Mouse (Mus musculus): ENCODE measurements around the gene Sorl1.

- TF ChIP-seq CTCF (IDR thresholded peaks at IDR 0.05; ENCODE audit: low read depth) (no peak), EP300 (IDR thresholded peaks at IDR 0.05; ENCODE audit: low read depth) (no peak)
Observed at GRCm38 (mm10) chr9:41935979-41936378, 188.1 kb downstream of the Sorl1 start.
